Mouse (Mus musculus) heart, embryonic 11.5 days (tissue): ENCODE results near the gene Arhgap45. TPM values are rescaled to one million over a fixed set of nuclear protein-coding genes. Genes with fewer than 3 reads are reported as not detected.

ENCODE experiments used
- ATAC-seq: fragments of 200-750 bp; cut with Nextera tagmentation; replicated peaks from 2 replicates; pipeline ENCODE4 v1.8.0; 2017; ENCODE audit warnings: moderate library complexity; ENCODE audit not compliant: insufficient number of reproducible peaks, low FRiP score, low TSS enrichment
- H3K27ac ChIP-seq: fragments of 300-500 bp; sonication (generic); 2 replicates; pipeline ENCODE4 v1.5.1; 2014; ENCODE audit warnings: mild to moderate bottlenecking, low read depth, low read length
- H3K27me3 ChIP-seq: fragments of 300-500 bp; sonication (generic); 2 replicates; pipeline ENCODE4 v1.6.1; 2014; ENCODE audit warnings: mild to moderate bottlenecking, low read length, mixed read lengths; ENCODE audit not compliant: control insufficient read depth, insufficient read depth
- H3K36me3 ChIP-seq: fragments of 300-500 bp; sonication (generic); 2 replicates; pipeline ENCODE4 v1.6.1; 2014; ENCODE audit warnings: mild to moderate bottlenecking, low read length, moderate library complexity, mixed read lengths; ENCODE audit not compliant: control insufficient read depth, insufficient read depth
- H3K4me1 ChIP-seq: fragments of 300-500 bp; sonication (generic); 2 replicates; pipeline ENCODE4 v1.6.1; 2014; ENCODE audit warnings: low read length; ENCODE audit not compliant: control insufficient read depth, insufficient read depth
- H3K4me2 ChIP-seq: fragments of 300-500 bp; sonication (generic); 2 replicates; pipeline ENCODE4 v1.6.1; 2014; ENCODE audit warnings: mild to moderate bottlenecking, moderate library complexity
- H3K4me3 ChIP-seq: fragments of 300-500 bp; sonication (generic); 2 replicates; pipeline ENCODE4 v1.5.1; 2014; ENCODE audit warnings: low read depth, low read length
- H3K9ac ChIP-seq: fragments of 300-500 bp; sonication (generic); 2 replicates; pipeline ENCODE4 v1.6.1; 2014; ENCODE audit warnings: mild to moderate bottlenecking, low read depth, low read length, moderate library complexity
- H3K9me3 ChIP-seq: fragments of 300-500 bp; sonication (generic); replicated peaks from 2 replicates; pipeline ENCODE4 v1.6.1; 2016; ENCODE audit warnings: low read length; ENCODE audit not compliant: control insufficient read depth
- WGBS: fragments of 180-500 bp; shearing (Covaris S2); extraction: QIAGEN DNeasy Blood & Tissue Kit; methylation state at CpG from one replicate; pipeline ENCODE4 v1.1.7; 2014; ENCODE audit not compliant: insufficient replicate concordance; 5-methylcytosine and 5-hydroxymethylcytosine counted together
- polyA plus RNA-seq: library from polyadenylated mRNA; unstranded; fragments of >200 nt; fragmentation: Nextera tagmentation; extraction: Ambion mirVana; gene quantifications from 2 replicates; pipeline ENCODE4 v1.2.1, GENCODE M21; 2014

Arhgap45 gene
- polyA plus RNA-seq, 1 experiment from 2014 or later = 6.2 TPM

GRCm38 (mm10) chr10:79974668-79975067, 41.8 kb upstream of the Arhgap45 start:
- peaks cover 39% of the 10 kb centered on the region for H3K36me3 ChIP-seq
- peaks cover 9% of the 10 kb centered on the region for H3K4me1 ChIP-seq
- H3K4me2 ChIP-seq = no peak overlapping the region
- ATAC-seq = no peak
- H3K4me3 ChIP-seq = no peak overlapping the region
- peaks cover 31% of the 10 kb centered on the region for H3K27me3 ChIP-seq
- H3K9ac ChIP-seq = no peak overlapping the region
- 86% methylated on average over 8 of the region's 8 CpGs for WGBS
- no peak overlapping the region for H3K27ac ChIP-seq
- no peaks in the 10 kb centered on the region for H3K9me3 ChIP-seq

- ATAC-seq = no peak
- Histone ChIP-seq H3K9me3 (no peaks in the 10 kb centered on the region), H3K4me3 (no peak overlapping the region), H3K4me2 (no peak overlapping the region), H3K36me3 (peaks cover 41% of the 10 kb centered on the region), H3K27me3 (peaks cover 17% of the 10 kb centered on the region), H3K4me1 (peaks cover 9% of the 10 kb centered on the region), H3K27ac (no peak overlapping the region), H3K9ac (no peak overlapping the region)
- WGBS = 85% methylated on average over 28 of the region's 28 CpGs
Measured at GRCm38 (mm10) chr10:79976071-79976721, 40.3 kb upstream of the Arhgap45 start.

GRCm38 (mm10) chr10:79976722-79977107, 39.7 kb upstream of the Arhgap45 start:
- Histone ChIP-seq H3K27ac (no peak overlapping the region), H3K4me3 (no peak overlapping the region), H3K4me1 (peaks cover 10% of the 10 kb centered on the region; the same call in 1 of the 2 replicates), H3K27me3 (peaks cover 12% of the 10 kb centered on the region), H3K36me3 (peaks cover 42% of the 10 kb centered on the region), H3K9me3 (no peaks in the 10 kb centered on the region), H3K4me2 (no peak overlapping the region), H3K9ac (no peak overlapping the region)
- no peak for ATAC-seq
- WGBS = 79% methylated on average over 33 of the region's 36 CpGs

DNA sequence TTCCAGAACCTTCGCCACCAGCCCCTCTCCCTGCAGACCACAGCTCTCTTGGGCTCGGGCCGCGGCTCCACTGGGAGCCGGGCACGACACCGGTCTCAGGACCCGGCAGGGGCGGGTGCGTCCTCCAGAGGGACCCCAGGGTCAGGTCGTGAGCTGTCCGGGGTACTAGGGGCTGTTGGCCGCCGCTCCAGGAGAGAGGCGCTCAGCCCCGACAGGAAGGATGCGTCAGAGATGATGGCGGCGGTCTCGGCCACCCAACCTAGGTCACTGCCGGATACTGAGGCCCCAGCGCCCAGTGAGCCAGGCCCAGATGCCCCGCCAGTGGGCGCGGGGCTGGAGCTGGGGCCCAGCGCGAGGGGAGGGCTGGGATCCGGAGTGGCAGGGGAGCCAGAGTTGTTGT, 39.1 kb upstream of the Arhgap45 start:
- Histone ChIP-seq H3K9me3 (no peaks in the 10 kb centered on the region), H3K4me3 (no peak overlapping the region), H3K27me3 (peaks cover 6% of the 10 kb centered on the region; the same call in 1 of the 2 replicates), H3K4me2 (no peak overlapping the region), H3K4me1 (peaks cover 11% of the 10 kb centered on the region), H3K27ac (no peak overlapping the region), H3K9ac (no peak overlapping the region), H3K36me3 (peaks cover 42% of the 10 kb centered on the region)
- no peak for ATAC-seq
- 79% methylated on average over 27 of the region's 28 CpGs for WGBS

GRCm38 (mm10) chr10:79978061-79978460, 38.4 kb upstream of the Arhgap45 start:
- Histone ChIP-seq H3K36me3 (peaks cover 42% of the 10 kb centered on the region), H3K4me2 (no peak overlapping the region), H3K4me1 (peaks cover 18% of the 10 kb centered on the region), H3K9me3 (no peaks in the 10 kb centered on the region), H3K27me3 (peaks cover 4% of the 10 kb centered on the region; the same call in 1 of the 2 replicates), H3K9ac (no peak overlapping the region), H3K4me3 (no peak overlapping the region), H3K27ac (no peak overlapping the region)
- no peak for ATAC-seq
- 93% methylated on average over 21 of the region's 21 CpGs for WGBS

DNA sequence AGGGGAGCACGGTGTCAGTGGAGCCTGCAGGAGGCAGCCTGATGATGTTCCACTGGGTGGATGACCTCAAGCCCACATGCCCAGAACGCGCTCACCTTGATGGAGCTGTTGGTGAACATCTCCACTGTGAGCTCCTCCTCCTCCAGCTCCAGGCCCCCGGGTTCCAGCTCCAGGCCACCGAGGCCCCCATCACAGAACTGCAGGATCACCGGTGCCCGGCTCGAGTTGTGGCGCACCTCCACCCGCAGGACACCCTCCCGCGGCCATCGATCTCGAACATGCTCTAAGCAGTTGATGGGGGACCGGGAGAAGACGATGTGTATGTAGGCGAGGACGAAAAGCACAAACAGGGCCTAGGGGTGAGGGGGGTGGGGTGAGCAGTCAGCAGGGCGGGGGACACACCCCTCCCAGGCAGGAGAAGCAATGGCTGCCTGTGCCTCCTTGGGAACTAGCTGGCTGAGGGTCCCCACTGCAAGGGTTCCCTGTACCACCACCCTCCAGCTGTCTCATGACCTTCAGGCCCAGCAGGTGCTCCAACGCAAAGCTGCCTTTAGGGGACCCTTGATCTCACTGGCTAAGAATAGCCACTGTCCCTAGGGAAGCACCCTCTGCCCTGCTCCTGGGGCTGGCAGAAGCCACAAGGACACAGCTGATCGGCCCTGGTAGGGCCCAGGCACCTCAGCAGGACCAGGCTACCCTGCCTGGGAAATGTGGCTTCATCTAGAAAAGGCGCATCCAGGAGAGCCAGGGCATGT, 36.9 kb upstream of the Arhgap45 start:
- Histone ChIP-seq H3K4me2 (no peak overlapping the region), H3K9ac (no peak overlapping the region), H3K4me3 (no peak overlapping the region), H3K27ac (no peak overlapping the region), H3K27me3 (no peaks in the 10 kb centered on the region), H3K4me1 (peaks cover 24% of the 10 kb centered on the region), H3K9me3 (no peaks in the 10 kb centered on the region), H3K36me3 (peaks cover 42% of the 10 kb centered on the region)
- 87% methylated on average over 22 of the region's 22 CpGs for WGBS
- no peak for ATAC-seq

DNA sequence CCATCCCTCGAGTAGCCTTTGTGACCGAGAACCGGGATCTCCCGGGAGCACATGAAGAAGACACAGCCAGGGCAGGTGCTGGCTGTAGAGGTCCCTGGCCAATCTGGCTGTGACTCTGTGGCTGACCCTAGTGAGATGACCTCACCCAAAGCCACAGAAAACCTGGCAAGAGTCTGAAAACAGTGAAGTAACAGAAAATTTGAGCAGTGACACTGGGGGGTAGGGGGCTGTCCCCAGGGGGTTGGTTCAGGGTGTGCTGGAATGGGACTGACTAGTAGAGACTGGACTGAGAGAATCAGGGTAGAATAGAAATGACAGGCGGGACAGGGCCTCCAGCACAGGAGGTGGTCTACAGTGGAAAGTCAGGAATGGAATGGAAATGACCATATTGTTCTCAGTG, 33.2 kb upstream of the Arhgap45 start:
- H3K9me3 ChIP-seq = no peaks in the 10 kb centered on the region
- no peak overlapping the region; the same call in 1 of the 2 replicates for H3K27ac ChIP-seq
- H3K36me3 ChIP-seq = peaks cover 12% of the 10 kb centered on the region
- H3K27me3 ChIP-seq = no peaks in the 10 kb centered on the region
- peaks cover 47% of the 10 kb centered on the region for H3K4me1 ChIP-seq
- H3K9ac ChIP-seq = peak overlapping the region; percentile 91
- ATAC-seq = no peak
- H3K4me3 ChIP-seq = peak overlapping the region; percentile 79
- 70% methylated on average over 5 of the region's 5 CpGs for WGBS
- H3K4me2 ChIP-seq = peak overlapping the region; percentile 98

- no peaks in the 10 kb centered on the region for H3K27me3 ChIP-seq
- peaks cover 8% of the 10 kb centered on the region for H3K36me3 ChIP-seq
- peak overlapping the region; percentile 96 for H3K27ac ChIP-seq
- no peaks in the 10 kb centered on the region for H3K9me3 ChIP-seq
- peaks cover 47% of the 10 kb centered on the region for H3K4me1 ChIP-seq
- under 1% methylated on average over 16 of the region's 21 CpGs for WGBS
- H3K9ac ChIP-seq = peak overlapping the region; percentile 91
- peak overlapping the region; percentile 98 for H3K4me2 ChIP-seq
- peak overlapping the region; percentile 79 for H3K4me3 ChIP-seq
- ATAC-seq = no peak
Measured at GRCm38 (mm10) chr10:79983670-79984069, 32.8 kb upstream of the Arhgap45 start.
